Mouse (Mus musculus) myocyte (in vitro differentiated cells): ENCODE data around the gene Ptprm.

Experiments used
- MAX ChIP-seq: IDR thresholded peaks from one replicate; pipeline ENCODE4 v1.6.1; 2011; ENCODE audit warnings: low read depth, mild to moderate bottlenecking, control low read depth
- POLR2A ChIP-seq: IDR thresholded peaks from one replicate; pipeline ENCODE4 v1.6.1; 2011; ENCODE audit warnings: low read depth, mild to moderate bottlenecking, control low read depth, moderate library complexity; ENCODE audit not compliant: insufficient read length
- TCF12 ChIP-seq: IDR thresholded peaks from one replicate; pipeline ENCODE4 v1.6.1; 2011; ENCODE audit warnings: mild to moderate bottlenecking, control low read depth; ENCODE audit not compliant: poor library complexity, insufficient read depth, severe bottlenecking

GRCm38 (mm10) chr17:66729979-66730378 lies 624.3 kb downstream of the Ptprm start:
- no peak for TF ChIP-seq MAX
- no peak for TF ChIP-seq POLR2A
- TF ChIP-seq TCF12 = no peak
